Mouse (Mus musculus): ENCODE measurements around the gene Elovl6.
A peak's percentile ranks its signal among the peaks of the same experiment; 100 is the strongest.

Elovl6 gene

GRCm38 (mm10) chr3:129532180-129532864, at the start of gene Elovl6:
Elovl6 (plus strand) TSS chr3:129532355.
- DNase-seq (ENCODE audit: low spot score) = peak; percentile 58

GRCm38 (mm10) chr3:129488774-129489173, 43.4 kb upstream of the Elovl6 start:
- no peak for DNase-seq (ENCODE audit: low spot score)

DNA sequence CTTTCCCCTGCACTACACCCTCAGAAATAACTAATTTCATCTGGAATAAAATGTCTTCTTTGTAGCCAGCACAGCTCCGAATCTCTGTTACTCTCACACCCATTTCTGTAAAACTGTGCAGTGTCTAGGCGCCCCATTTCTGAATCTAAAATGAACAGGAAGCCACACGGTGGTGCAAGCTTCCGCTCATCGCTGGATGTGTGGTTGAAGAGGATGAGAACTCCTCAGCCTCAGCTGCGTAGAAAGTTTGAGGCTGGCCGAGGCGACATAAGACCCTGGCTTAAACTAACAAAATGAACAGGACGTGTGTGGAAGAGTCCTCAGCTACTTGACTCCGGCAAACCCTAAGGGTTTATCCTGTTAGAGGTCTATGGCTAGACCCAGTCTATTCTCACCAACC, 38.0 kb upstream of the Elovl6 start:
- no peak for DNase-seq (ENCODE audit: low spot score)

DNA sequence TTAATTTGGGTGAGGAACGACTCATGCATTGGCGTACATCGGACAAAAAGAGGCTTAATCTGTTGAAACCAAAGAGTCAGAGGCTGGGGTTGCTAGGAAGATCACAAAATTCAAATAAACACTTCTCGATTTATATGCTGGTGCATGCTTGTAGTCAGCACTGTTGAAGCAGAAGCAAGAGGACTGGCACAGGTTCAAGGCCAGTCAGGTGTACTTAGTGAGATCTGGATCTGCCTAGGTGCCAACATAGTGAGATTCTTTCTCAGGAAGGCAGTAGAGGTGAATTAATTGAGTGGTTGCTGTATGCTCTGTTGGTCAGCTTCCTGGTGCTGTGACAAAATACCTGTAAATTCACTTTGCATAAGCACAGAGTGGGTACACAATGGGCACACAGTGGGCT, 37.4 kb upstream of the Elovl6 start:
- DNase-seq (ENCODE audit: low spot score) = no peak

GRCm38 (mm10) chr3:129503781-129504180, 28.4 kb upstream of the Elovl6 start:
- peak; percentile 48 for DNase-seq (ENCODE audit: low spot score)

- DNase-seq (ENCODE audit: low spot score) = no peak
Measured at GRCm38 (mm10) chr3:129504928-129505327, 27.2 kb upstream of the Elovl6 start.

- DNase-seq (ENCODE audit: low spot score) = no peak
Measured at GRCm38 (mm10) chr3:129507736-129508135, 24.4 kb upstream of the Elovl6 start.

- no peak for DNase-seq (ENCODE audit: low spot score)
Measured at GRCm38 (mm10) chr3:129508571-129508970, 23.6 kb upstream of the Elovl6 start.

GRCm38 (mm10) chr3:129509725-129510124, 22.4 kb upstream of the Elovl6 start:
- DNase-seq (ENCODE audit: low spot score) = peak; percentile 81

- no peak for DNase-seq (ENCODE audit: low spot score)
Measured at GRCm38 (mm10) chr3:129515863-129516436, 16.2 kb upstream of the Elovl6 start.

GRCm38 (mm10) chr3:129520499-129520898, 11.7 kb upstream of the Elovl6 start:
- DNase-seq (ENCODE audit: low spot score) = no peak

DNA sequence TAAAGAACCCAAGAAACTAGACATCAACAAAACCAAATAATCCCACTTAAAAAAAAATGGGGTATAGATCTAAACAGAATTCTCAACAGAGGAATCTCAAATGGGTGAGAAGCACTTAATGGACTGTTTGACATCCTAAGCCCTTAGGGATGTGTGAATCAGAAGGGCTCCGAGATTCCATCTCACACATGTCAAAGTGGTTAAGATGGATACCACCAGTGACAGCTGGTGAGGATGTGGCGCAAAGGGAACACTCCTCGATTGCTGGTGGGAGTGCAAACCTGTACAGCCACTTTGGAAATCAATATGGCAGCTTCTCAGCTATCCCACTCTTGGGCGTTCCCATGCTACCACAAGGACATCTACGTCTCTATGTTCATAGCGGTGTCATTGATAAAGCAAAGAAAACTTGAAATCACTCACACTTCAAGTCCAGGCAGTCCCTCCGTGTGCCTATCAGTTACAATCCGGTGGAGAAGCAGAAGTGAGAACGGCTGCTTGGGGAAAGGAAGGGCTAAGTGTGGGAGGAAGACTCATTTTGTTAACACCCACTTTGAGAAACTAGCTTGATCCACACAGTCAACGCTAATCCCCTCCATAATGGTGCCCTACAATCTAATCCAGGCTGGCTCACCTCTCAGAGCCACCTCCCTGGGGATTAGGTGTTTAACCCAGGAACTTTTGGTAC, 8.6 kb upstream of the Elovl6 start:
- no peak for DNase-seq (ENCODE audit: low spot score)

DNA sequence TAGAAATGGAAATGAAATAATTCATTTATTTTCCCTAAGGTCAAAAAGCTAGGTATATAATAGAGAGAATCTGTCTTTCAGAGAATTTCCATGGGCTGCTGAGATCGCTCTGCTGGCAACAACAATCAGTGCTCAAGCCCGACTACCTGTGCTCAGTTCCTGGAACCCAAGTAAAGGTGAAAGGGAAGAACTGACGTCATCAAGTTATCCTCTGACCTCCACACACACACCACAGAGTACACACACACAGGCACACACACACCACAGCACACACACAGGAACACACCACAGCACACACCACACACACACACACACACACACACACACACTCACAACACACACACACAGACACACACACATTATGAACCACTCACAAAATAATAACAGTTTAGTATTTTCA, 5.1 kb upstream of the Elovl6 start:
- DNase-seq (ENCODE audit: low spot score) = no peak

- DNase-seq (ENCODE audit: low spot score) = no peak
Measured at GRCm38 (mm10) chr3:129529311-129529710, 2.8 kb upstream of the Elovl6 start.

DNA sequence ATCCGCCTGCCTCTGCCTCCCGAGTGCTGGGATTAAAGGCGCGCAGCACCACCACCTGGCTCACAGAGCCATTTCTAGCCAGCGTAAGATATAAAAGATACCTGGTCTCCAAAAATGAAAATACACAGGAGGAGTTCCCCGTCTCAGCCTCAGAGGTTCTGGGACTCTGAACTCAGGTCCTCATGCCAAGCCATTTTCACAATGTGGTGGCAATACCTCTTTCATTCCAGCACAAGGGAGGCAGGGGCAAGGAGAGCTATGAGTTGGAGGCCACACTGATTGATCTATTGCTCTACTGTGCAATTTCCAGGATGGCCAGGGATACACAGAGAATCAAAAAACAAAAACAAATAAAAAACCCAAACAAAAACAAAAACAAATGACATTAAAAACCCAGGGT, 1.7 kb upstream of the Elovl6 start:
- DNase-seq (ENCODE audit: low spot score) = no peak

DNA sequence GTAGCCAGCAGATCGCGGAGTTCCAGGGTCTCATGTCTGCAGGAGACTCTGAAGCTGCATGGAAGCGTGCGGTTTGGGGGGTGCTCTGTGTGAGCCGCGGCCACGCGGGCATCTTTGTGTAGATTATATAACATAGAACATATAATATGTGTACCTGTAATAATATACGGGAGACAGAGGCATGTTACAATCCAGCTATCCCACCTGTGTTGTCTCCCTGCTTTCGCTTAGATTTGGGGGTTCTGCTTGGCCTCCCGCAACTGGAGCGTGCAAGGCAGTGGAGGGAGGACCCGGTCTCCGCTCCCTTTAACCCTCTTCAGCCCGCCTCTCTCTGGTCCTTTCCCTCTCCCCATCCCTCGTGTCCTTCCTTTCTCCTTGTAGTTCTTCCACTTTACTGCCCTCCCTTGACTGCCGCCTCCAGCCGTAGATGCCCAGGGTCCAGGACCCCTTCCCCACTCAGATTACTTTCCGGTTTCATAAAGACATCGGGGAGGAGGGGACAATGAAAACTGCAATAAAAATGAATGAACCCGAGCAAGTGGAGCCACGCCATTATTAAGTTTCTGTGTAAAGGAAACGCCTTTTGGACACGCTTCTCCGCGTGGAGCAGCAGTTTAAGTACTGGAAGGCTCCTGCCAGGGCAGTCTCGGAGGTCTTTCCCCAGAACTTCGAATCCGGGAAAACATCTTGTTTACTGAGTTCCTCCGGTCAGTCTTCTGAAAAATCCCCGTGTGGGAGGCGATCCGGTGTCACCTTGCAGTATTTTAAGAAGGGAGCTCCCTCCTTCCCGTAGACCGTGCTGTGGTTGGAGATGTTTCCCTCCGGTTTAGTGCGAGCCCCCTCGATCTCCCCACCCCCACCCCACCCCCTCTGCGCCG, 949 bp downstream of the Elovl6 start:
- peak; percentile 17 for DNase-seq (ENCODE audit: low spot score)

DNA sequence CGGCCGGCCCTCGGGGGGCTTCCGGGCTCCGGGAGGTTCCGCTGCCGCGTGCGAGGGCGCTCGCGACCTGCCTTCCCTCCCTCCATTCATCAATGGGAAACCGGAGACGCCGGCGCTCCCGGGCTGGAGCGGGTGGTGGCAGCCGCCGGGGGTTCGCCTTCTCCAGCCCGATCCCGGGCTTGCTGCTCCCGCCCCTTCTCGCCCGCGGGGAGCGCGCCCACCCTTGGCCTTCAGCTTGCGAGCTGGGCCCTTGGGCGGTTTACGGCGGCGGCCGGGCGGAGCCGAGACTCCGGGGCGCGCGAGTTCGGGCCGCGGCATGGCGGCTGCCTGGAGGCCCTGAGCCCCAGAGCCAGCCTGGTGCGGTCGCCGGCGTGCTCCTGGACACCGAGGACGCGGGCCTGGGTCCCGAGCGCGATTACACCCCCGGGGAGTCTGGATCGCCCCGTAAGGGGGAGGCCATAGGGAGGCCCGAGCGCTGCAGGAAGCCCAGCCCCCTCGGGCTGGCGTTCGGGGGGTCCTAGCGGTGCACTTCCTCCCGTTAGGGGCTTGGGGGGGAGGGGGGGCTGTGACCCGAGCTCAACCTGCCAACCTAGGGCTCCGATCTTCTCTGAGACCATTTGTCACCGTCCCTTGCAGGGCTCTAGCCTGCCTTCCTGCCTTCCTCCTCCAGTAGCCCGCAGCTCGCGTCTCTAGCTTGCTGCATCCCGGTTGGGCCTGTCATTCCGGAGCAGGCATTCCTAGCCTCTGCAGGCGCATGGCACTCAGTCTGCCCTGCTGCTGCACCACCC, 1.8 kb downstream of the Elovl6 start:
- peak; percentile 69 for DNase-seq (ENCODE audit: low spot score)

DNA sequence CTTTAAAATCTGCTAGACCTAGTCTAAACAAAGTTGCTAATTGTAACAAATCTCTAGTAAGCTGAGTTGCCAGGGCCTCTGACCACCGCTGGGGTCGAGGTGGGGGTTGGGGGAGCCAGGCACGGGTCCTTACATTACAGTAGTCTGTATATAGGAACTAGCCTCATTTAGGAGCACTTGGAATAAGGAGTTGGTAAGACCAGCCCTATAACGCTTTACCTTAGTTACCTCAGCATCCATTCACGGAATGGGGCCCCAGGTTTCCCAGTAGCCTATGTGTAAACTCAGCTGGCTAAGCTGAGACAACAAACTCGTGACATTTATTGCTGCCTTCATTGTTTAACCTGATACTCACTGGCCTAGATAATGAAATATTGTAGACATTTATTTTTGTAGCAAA, 3.3 kb downstream of the Elovl6 start:
- no peak for DNase-seq (ENCODE audit: low spot score)

DNA sequence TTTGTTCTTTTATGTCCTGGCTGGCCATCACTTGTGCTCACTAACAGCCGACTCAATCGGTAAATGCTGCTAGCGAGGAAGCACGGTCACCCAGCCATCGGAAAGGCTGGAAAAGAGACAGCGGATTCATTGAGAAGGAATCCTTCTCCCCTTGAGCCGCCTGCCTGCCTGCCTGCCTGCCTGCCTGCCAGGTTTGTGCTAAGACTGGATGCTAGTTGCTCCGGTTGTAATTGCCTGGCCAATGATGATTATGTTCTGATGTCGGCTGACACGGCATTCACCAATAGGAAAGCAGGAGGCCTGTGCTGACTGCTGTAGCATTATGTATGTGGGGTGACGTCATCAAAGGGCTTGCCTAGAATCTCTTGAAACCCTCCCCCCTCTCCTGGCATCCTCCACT, 4.0 kb downstream of the Elovl6 start:
- peak; percentile 79 for DNase-seq (ENCODE audit: low spot score)

GRCm38 (mm10) chr3:129537954-129538353, 5.8 kb downstream of the Elovl6 start:
- DNase-seq (ENCODE audit: low spot score) = no peak

DNA sequence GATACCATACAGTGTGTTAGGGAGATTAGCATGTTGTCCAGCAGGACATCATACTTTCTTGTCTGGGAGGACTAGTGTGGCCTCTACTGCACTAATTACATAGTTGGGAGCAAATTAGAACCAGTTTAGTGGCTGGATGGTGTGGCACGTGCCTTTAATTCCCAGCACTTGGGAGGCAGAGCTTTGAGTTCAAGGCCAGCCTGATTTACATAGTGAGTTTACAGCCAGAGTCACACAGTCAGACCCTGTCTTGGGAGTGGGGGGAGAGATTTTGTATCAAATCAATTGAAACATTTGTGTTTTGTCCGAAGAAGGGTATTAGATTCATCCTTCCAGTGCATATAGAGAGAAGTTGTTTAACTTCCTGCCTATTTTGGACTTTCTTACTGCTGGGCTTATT, 8.7 kb downstream of the Elovl6 start:
- no peak for DNase-seq (ENCODE audit: low spot score)

DNA sequence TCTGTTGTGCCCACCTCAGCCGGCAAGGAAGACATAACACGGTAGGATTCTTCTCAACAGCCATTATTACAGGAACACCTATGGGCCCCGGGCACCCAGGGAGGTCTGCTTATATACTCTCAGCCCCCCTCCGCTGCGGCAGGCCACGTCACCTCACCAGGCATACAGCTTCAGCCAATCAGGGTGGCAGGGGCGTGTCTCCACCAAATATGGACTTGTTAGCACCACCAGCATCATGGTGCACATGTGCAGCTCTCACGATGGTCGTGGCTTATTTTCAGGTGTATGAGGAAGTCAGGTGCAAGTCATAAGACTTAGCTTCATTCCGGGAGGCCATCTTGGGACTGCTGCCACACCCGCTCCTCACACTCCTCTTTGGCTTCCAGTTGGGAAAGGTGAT, 9.3 kb downstream of the Elovl6 start:
- DNase-seq (ENCODE audit: low spot score) = no peak
